Mouse (Mus musculus) adrenal gland, adult 2 months (tissue): ENCODE results near the gene Rprml. TPM values are rescaled to one million over a fixed set of nuclear protein-coding genes. Genes with fewer than 3 reads are reported as not detected.

ENCODE experiments used
- DNase-seq: peaks from one replicate; pipeline ENCODE4 v3.0.0; 2021
- polyA plus RNA-seq: library from polyadenylated mRNA; depleted of rRNA; stranded (reverse); fragments of >200 nt; gene quantifications from 2 replicates; pipeline ENCODE4 v1.2.3, GENCODE M21; 2012; rRNA removed
- total RNA-seq, 2 experiments: library from RNA; stranded (reverse); gene quantifications; 2 replicates each; pipeline ENCODE4 v1.2.3; 2021

Gene Rprml
- total and polyA plus RNA-seq, 3 experiments, result 0.48 to 1.2 TPM; not detected in 1

DNA sequence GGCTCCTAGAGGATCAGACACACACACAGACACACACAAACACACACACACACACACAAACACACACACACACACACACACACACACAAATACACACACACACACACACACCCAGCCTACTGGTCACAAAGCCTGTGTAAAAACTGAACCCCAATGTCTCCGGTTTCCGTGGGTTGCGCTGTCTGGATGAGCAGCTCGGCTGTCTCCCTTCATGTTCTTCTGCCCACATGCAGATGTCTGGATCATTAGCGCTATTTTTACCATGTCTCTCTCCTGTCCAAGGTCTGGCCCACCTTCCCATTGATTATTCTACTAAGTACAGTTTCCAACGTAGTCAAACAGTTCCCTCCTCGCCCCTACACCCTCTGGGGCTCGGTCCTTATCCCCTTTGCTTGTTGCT, 13.7 kb downstream of the Rprml start:
- no peak for DNase-seq

DNA sequence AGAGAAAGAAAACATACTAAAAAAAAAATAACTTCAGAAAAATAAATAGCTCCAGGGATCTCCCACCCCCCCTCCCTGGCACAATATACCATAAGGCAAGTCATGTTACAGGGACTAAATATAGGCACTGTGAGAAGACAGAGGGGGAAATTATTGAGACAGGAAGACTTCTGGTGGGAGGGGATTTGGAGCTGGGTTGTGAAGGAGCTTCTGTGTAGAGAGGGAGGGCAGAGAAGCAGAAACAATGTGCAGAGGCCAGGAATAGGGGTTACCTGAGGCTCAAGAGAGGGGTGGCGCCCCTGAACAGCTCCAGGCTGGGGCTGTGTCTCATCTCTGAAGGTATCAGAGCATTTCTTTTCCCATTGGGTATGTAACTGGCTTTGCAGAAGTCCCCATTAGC, 16.3 kb downstream of the Rprml start:
- DNase-seq, result no peak

DNA sequence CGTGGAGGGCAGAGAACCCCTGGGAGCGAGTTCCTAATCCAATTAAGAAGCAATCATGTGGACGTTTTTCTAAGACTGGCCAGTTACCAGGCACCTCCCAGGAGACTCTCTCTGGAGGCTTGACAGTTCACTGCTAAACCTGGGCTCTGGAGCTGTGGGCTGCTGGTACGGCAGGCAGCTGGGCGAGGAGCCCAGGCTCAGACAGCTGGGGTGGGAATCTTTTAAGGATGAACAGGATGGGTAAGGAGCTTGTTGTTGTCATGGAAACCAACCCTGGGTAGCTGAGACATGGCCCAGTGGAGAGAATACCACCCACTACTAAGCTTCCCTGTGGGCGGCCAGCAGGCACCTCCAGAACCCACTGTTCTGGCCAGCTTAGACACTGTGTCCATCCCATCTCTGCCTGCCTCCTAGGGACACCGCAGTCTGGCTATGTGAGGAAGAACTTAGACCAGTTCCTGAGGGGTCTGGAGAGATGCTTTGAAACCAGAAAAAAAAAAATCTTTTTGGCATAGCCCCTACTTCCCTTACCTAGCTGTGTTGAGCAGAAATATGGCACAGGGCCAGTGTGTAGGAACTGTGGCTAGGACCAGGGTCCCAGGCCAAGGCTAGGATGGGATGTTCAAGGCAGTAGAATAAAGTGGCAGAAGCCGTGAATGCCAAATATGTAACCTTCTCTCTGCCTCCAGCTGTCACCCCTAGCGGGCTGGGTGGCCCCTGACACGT, 17.0 kb downstream of the Rprml start:
- no peak for DNase-seq

DNA sequence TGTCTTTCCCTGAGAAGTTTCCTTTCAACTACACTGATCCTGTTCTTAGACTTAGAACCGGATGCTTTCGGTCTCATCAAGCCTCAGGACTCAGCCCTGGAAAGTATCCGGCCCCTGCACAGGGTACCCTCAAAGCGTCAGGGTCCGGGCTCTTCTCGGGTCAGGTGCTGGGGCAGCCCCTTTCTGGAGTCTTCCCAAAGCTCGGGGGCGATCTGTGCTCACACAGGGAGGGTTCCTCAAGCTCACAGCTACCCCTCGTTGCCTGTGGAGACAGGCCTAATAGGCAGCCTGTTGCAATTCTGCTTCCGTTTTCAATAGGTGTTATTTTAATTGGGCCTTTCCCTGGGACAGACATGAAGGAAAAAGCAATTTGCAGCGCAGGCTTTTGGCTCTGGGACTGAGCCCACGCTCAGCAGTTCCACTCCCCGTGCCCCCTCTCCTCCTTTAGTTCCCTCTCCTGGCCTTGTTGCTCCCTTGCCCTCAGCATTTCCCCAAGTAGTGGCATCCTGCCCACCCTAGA, 17.6 kb downstream of the Rprml start:
- no peak for DNase-seq

DNA sequence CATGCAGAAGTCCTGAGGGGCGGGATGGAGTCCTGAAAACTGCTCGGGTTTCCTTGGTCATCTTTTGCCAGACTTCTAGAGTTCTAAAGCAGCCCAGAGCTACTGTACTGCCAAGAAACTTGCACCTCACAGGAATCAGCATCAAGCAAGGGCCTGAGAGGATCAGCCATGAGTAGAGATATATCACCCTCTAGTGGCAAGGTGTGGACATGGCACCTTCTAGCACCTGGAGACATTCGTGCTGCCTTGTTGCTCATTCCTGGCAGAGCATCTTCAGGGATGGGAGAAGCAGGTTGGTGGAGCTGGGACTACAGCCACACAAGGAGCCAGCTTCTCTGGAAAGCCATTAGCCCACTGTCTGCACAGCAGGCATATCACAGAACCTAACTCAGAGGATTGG, 26.2 kb downstream of the Rprml start:
- peak; percentile 25 for DNase-seq

DNA sequence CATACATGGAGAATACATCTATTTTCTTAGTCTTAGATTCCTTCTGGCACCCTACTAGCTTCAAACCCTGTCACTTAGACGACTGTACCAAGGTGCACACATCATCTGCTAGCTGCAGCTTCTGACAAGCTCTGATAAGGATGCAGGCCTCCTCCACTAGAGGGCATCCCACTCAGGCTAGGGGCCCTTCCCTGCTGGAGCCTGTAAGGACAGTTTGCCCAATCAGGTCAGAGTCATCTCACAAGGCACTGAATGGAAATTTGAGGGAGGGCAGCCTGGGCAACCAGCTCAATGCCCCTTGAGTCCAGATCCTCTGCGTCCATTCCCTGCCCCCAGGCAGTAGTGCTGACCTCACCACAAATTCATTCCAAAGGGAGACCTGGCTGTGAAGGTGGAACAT, 27.7 kb downstream of the Rprml start:
- peak; percentile 73 for DNase-seq

DNA sequence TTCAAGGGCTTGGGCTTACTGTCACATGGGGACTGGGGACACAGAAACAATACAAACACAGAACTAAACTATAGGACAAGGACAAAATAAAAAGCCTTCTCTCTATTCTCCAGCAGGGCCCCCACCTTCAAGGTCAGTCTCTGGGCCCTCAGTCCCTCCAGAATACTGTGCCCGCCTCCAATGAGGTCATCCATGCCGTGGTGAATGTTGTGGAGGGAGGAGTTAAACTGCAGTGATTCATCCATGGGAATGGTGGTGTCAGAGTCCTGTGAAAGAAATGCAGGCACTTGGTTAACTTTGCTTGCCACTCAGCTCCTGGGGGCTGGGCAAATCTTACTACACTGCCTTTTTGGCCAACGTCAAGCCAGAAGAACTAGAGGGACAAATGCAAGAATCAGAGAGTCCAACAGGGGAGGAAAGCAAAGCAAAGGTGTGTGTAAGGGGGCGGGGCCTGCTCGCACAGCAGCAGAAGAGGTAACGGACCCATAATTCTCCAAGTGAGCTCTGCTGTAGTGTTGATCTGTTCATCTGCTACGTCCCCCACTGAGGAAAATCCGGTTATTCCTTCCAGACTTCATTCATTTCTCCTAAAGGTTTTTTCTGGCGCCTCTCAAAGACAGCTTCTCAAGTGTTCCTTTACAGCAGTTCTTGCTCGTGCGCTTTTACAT, 34.4 kb downstream of the Rprml start:
- DNase-seq, result peak; percentile 89

DNA sequence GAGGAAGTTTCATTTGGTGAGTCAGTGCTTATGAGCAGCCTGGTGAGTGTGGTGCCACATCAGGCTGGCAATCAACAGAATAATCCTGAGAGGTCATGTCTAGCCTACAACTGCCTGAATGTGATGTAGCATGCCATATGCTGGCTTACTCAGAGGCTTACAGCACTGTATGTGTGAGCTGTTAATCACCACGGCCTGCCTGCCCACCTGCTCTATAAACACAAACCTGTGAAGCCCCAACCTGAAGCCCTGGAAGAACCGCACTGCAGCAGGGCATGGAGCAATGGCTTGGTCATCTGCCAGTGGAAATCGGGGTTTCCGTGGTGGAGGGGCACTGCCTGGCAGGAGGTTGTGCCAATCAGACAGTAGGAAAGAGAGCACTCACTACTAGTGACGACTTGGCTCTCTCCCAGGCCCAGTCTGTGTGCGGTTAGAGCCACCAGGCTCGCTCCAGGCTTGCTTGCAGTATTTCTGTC, 35.9 kb downstream of the Rprml start:
- peak; percentile 59 for DNase-seq

DNA sequence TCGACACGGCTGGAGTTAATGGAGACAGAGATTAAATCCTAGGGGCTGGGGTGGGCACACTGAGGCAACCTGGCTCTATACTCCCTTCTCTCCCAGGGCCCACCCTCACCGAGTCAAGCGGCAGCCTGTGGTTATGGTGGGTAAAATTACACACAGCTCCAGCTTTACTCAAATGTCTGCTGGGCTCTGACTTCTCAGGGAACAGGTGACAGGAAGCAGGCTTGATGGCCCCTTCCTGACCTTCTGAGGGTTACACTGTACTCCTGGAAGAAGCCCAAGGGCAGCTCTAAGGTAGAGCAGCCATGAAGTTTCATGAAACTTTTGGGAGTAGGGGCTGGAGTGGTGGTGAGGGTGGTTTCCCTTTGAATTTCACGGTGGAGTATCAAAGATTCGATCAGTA, 37.3 kb downstream of the Rprml start:
- no peak for DNase-seq

DNA sequence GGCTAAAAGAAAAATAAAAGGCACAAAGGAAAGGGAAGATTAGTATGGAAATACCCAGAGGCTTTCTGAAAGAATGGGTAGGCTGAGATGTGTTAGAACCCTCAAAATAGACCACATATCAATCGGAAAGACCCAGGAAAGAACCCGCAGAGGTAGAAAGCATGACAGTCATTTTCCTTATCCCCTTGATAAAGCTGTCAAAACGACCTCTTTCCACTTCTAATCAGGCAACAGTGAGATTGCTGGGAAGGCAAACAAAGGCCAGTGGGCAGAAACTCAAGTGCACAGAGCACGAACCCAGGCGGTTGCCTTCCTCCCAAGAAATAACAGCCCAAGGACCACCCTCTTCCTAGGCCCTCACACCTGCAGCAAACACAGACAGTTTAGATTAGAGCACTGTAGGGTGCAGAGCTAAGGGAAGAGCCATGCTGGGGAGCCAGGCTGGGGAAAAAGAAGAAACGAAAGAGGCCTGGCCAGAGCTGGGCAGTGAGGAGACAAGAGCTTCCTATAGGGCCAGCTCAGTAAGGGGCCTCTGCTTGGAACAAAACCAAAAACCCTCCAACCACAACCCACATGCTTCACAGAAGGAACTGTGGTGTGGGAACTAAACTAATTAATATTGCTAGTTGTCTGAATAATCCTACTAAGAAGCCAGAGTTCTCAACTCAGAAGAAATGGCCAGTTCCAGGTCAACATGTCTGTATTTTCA, 39.1 kb downstream of the Rprml start:
- no peak for DNase-seq

DNA sequence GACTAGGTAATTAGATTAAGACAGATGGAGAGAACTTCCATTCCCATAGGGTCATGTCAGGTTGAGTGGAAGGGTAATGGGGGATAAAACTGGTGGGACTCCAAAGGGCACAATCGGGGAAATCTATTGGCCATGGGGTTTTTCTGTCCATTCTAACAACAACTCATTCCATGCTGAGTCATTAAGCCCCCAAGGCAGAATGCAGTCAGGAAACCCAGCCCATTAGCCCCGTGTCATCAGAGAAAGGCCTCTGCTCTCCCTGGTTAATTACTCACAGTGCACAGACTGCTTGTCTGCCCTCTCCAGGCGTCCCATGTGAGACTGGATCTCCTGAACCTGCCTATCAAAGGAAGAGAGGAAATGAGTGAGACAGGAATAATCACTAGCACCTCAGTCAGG, 39.6 kb downstream of the Rprml start:
- DNase-seq, result peak; percentile 28

DNA sequence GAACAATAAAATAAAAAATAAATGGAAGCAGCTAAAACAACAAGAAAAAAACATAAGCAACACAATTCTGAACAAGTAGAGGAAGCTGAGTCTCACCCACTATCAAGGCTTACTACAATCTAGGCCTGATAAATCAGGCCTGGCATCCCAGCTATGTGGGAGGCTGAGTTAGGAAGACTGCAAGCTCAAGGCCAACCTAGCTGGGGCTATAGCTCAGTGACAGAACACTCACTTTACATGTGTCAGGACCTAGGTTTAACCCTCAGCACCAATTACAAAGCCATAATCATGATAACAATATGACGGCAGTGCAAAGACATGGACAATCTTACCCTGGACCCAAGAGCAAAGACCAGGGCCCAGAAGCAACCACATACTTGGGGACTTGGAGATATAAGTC, 41.7 kb downstream of the Rprml start:
- DNase-seq, result peak; percentile 54

DNA sequence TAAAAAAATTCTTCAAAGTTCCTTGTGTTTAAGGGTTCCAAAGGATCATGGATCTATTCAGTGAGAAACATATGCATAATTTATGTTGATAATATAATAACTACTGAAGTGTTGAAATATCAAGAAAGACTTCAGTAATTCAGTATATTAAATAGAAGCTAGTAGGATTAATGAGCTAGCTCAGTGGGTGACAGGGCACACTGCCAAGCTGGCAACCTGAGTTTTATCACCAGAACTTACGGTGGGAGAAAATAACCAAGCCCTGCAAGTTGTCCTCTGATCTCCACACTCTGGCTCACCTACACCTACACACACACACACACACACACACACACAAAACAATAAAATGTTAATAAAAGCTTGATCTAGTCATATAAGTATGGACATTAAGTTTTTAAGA, 43.9 kb downstream of the Rprml start:
- DNase-seq, result no peak

DNA sequence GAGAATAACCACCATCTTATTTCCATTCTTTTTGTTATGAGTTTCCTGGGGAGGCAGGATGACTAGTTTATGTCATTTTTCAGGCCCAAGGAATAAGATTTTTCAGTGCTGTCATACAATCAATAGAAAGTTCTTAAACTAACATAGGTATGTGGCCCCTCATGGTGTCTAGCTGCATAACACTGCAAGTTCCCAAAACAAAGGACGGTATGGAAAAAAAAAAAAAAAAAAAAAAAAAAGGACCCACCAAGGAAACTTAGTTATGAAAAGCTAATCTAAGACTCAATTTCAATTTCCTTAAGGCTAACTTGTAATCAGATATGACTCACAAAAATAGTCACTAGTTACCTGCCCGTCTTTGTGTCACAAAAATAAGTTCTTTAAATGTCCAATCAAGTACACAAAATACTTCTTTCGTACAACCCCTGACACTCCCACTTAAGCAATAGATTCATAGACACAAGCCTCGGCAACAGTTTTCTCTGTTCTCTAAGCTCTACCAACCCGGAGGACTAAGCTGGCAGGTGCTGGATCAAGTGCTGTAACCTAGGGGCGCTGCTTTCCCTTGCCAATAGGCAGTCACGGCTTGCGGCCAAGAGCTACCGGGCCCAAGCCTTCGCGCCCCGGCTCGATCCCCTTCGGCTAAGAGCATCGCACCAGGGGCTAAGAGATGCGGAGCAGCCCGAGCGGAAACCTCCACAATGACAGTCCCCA, 47.6 kb downstream of the Rprml start:
- no peak for DNase-seq

DNA sequence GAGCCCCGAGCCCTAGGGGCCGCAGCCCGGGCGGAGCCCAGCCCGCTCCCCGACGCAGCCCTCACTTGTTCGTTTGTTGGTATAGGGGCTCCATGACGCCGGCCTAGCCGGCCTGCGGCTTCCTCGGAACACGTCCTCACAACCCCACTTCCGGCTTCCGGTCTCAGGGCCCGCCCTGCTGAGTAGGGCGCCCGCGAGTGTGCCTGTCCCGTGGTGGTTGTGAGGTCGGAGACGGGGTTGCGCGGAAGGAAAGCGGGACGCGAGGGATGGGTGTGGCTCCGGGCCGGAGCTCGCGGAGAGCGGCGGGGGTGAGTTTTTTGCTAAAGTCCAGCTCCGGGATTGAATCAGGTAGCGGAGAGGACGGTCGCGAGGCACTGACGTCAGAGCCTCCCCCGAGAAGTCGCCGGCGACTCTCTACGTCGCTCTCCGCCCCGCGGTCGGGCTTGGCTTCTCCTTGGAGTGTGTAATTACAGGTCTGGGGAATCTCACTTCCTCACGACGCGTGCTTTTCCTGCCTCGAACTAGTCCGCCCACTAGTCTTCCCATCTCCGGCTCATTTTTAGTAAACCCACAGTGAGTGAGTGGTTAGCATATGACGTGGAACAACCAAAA, 48.3 kb downstream of the Rprml start, which contains the start of gene Gosr2:
TSS of gene Gosr2 (minus strand) at position 334 of the 612 bp plus-strand sequence.
- peak; percentile 95 for DNase-seq

DNA sequence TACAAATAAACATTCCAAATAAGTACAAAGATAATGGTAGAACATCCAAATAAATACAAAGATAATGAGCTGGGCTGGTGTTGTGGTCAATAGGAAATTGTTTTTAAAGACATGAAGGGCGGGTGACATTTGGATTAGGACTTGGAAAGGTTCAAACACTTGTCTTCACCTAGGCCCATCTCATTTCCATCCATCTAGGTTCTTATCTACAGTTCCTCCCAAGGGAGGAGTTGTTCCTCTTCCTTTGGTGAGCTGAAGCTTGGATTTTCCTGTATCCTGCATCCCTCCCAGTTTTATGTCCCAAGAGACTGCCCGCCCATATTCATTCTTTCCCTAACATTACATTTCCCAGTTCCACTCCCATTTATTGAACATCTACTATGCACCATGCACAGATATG, 48.9 kb downstream of the Rprml start:
- no peak for DNase-seq

Other genes starting within 250 kb of the Rprml start
- gene Plekhm1, start 236.9 kb upstream of the Rprml start, total RNA-seq, result 10 to 100 TPM; 19.7 to 21.2 TPM
- 18.6 and 18.8 TPM in 2 replicates for gene Plekhm1, start 236.9 kb upstream of the Rprml start, polyA plus RNA-seq
- gene Lrrc37a, start 145.0 kb upstream of the Rprml start, total RNA-seq, result not detected
- gene Lrrc37a, start 145.0 kb upstream of the Rprml start, polyA plus RNA-seq, result not detected in 2 replicates
- not detected for gene Gm884, start 28.4 kb upstream of the Rprml start, total RNA-seq
- not detected in 2 replicates for gene Gm884, start 28.4 kb upstream of the Rprml start, polyA plus RNA-seq
- not detected for gene Lyzl6, start 10.7 kb upstream of the Rprml start, total RNA-seq
- gene Lyzl6, start 10.7 kb upstream of the Rprml start, polyA plus RNA-seq, result not detected in 2 replicates
- gene Gosr2, start 48.3 kb downstream of the Rprml start, total RNA-seq, result 100 to 1,000 TPM in 1 of 2 experiments, 10 to 100 TPM in 1; 82.7 to 101 TPM
- gene Gosr2, start 48.3 kb downstream of the Rprml start, polyA plus RNA-seq, result 56.3 and 76.7 TPM in 2 replicates
- gene Wnt9b, start 100.3 kb downstream of the Rprml start, total RNA-seq, result under 1 TPM; 0.09 to 0.45 TPM
- gene Wnt9b, start 100.3 kb downstream of the Rprml start, polyA plus RNA-seq, result 0.40 and 0.47 TPM in 2 replicates
- under 1 TPM in 1 of 2 experiments, not detected in 1; 0.17 TPM for gene Wnt3, start 124.6 kb downstream of the Rprml start, total RNA-seq
- gene Wnt3, start 124.6 kb downstream of the Rprml start, polyA plus RNA-seq, result not detected in 2 replicates